Mouse (Mus musculus): ENCODE data around the gene Tdrd12. TPM values are rescaled to one million over a fixed set of nuclear protein-coding genes. Genes with fewer than 3 reads are reported as not detected.

Gene Tdrd12
- polyA plus RNA-seq, 1 experiment: 0.04 TPM

DNA sequence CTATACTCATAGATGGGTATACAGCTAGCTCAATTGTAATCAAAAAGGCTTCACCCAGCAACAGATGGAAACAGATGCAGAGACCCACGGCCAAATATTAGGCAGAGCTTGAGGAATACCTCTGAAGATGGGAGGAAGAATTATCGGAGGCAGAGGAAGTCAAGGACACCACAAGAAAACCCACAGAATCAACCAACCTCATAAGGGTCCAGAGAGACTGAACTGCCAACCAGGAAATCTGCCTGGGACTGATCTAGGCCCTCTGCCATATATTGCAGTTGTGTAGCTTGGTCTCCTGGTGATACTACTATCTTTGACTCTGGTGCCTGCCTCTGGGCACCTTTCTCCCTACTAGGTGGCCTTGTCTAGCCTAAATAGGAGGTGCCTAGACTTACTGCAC is 10.8 kb downstream of the Tdrd12 start:
- Histone ChIP-seq H3K4me1 (ENCODE audit: control insufficient read depth, insufficient read depth, low read length) (no peaks in the 10 kb centered on the region), H3K4me3 (replicated peaks; ENCODE audit: extremely low read depth, low read depth, low read length) (no peak overlapping the region)
- TF ChIP-seq CTCF (IDR thresholded peaks at IDR 0.05; ENCODE audit: insufficient read depth, low read length) (no peak), POLR2A (IDR thresholded peaks at IDR 0.05; ENCODE audit: borderline replicate concordance, extremely low read depth, low read depth, low read length) (no peak)
- WGBS: 62% methylated on average over 2 of the region's 2 CpGs
- no peak for DNase-seq

DNA sequence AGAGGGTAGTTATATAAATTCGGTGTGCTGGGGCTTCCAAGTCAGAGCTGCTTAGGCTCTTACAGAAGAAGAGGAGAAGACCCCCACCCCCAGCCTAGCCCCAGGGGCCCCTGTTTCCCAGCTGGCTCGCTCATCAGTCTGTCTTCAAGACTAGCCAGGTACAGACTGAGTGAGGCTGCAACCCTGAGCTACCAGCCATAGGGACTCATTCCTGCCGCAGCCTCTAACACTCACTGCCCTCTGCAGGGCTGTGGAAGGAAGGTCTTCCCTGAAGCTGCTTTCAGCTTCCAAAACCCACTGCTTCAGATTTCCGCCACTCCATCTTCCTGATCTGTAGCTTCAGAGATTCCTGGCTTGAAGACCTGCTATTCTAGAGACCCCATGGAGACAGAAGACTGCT is 35.5 kb downstream of the Tdrd12 start:
- DNase-seq: no peak
- WGBS: 20% methylated on average over 4 of the region's 4 CpGs
- TF ChIP-seq POLR2A (IDR thresholded peaks at IDR 0.05; ENCODE audit: borderline replicate concordance, extremely low read depth, low read depth, low read length) (no peak), CTCF (IDR thresholded peaks at IDR 0.05; ENCODE audit: insufficient read depth, low read length) (peak; percentile 4; the same call in 1 of the 2 replicates)
- Histone ChIP-seq H3K4me1 (ENCODE audit: control insufficient read depth, insufficient read depth, low read length) (no peaks in the 10 kb centered on the region), H3K4me3 (replicated peaks; ENCODE audit: extremely low read depth, low read depth, low read length) (no peak overlapping the region)

DNA sequence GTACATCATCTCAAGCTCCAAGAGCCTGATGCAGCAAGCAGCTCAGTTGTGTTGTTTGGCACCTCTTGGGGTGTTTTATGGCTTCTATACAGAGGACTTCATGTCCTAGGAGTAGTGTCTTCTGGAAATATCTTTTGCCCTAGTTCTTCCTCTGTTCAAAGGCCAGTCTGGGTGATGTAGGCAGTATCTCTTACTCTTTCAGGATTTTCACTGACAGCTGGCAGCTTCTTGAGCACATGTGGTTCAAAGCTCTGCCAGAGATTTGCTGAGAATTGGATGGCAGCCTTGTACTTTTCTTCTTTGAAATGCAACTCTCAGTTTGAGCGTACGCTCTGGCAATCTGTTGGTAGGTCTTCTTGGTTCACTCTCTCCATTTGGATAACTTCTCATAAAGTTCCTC is 40.0 kb downstream of the Tdrd12 start:
- Histone ChIP-seq H3K4me1 (ENCODE audit: control insufficient read depth, insufficient read depth, low read length) (no peaks in the 10 kb centered on the region), H3K4me3 (replicated peaks; ENCODE audit: extremely low read depth, low read depth, low read length) (no peak overlapping the region)
- TF ChIP-seq POLR2A (IDR thresholded peaks at IDR 0.05; ENCODE audit: borderline replicate concordance, extremely low read depth, low read depth, low read length): no peak
- TF ChIP-seq CTCF (IDR thresholded peaks at IDR 0.05; ENCODE audit: insufficient read depth, low read length): no peak
- 94% methylated on average over 2 of the region's 2 CpGs for WGBS
- DNase-seq: no peak

DNA sequence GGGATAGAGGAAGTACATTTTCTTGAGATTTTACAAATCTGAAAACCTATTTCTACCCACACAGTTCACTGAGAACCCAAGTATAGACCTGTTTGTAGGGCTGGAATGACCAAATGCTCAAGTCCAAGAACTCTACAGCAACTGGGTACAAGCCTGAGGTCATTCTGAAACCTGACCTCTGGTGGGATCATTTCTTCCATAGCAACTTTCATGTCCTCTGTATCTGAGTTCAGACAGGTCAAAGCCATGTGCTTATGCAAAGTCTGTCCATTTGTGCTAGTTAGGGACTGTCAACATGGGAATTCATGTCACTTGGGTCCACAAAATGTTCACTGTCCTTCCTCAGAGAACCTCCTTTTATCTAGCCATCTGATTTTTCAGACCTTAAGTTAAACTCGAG is 46.5 kb downstream of the Tdrd12 start:
- H3K4me3 ChIP-seq (replicated peaks; ENCODE audit: extremely low read depth, low read depth, low read length): no peak overlapping the region
- TF ChIP-seq POLR2A (IDR thresholded peaks at IDR 0.05; ENCODE audit: borderline replicate concordance, extremely low read depth, low read depth, low read length) (no peak), CTCF (IDR thresholded peaks at IDR 0.05; ENCODE audit: insufficient read depth, low read length) (no peak)
- WGBS: 78% methylated on average over 1 of the region's 1 CpGs
- no peaks in the 10 kb centered on the region for H3K4me1 ChIP-seq (ENCODE audit: control insufficient read depth, insufficient read depth, low read length)
- no peak for DNase-seq

DNA sequence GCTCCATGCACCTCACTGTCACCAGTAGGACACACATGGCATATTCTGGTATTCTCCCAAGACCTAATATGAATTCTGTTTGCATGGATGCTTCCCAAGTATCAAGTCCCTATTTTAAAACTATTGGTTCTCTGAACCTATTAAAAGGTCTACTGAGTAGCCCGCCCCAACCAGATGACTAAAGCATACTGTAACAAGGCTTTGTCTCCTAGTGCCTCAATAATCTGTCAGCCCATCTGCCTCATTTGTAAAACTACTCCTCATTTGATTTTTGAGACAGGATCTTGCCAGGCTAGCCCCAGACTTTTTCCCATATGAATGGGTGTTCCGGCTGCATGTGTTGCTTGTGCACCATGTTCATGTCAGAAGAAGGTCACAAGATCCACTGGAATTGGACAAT is 47.4 kb downstream of the Tdrd12 start:
- 95% methylated on average over 2 of the region's 2 CpGs for WGBS
- Histone ChIP-seq H3K4me1 (ENCODE audit: control insufficient read depth, insufficient read depth, low read length) (no peaks in the 10 kb centered on the region), H3K4me3 (replicated peaks; ENCODE audit: extremely low read depth, low read depth, low read length) (no peak overlapping the region)
- TF ChIP-seq POLR2A (IDR thresholded peaks at IDR 0.05; ENCODE audit: borderline replicate concordance, extremely low read depth, low read depth, low read length): no peak
- no peak for TF ChIP-seq CTCF (IDR thresholded peaks at IDR 0.05; ENCODE audit: insufficient read depth, low read length)
- DNase-seq: no peak

DNA sequence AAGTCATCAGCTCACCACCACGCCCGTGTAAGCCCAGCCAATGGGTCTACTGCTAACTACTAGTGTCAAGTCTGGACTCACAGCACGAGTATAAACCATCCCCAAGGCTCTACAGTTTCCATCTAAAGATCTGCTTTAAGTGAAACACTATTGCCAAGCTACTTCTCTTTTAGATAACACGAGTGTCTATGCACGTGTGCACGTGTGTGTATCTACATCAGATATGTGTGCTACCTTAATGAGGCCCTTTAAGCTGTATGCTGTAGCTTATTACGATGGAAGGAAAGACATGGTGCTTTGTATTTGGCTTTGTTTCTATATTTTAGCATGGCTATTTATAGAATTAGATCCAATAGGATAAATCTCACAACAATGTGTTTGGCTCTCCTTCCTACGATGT is 51.0 kb downstream of the Tdrd12 start:
- no peak for TF ChIP-seq CTCF (IDR thresholded peaks at IDR 0.05; ENCODE audit: insufficient read depth, low read length)
- no peak for TF ChIP-seq POLR2A (IDR thresholded peaks at IDR 0.05; ENCODE audit: borderline replicate concordance, extremely low read depth, low read depth, low read length)
- DNase-seq: no peak
- no peak overlapping the region for H3K4me3 ChIP-seq (replicated peaks; ENCODE audit: extremely low read depth, low read depth, low read length)
- WGBS: 81% methylated on average over 8 of the region's 8 CpGs
- H3K4me1 ChIP-seq (ENCODE audit: control insufficient read depth, insufficient read depth, low read length): no peaks in the 10 kb centered on the region

DNA sequence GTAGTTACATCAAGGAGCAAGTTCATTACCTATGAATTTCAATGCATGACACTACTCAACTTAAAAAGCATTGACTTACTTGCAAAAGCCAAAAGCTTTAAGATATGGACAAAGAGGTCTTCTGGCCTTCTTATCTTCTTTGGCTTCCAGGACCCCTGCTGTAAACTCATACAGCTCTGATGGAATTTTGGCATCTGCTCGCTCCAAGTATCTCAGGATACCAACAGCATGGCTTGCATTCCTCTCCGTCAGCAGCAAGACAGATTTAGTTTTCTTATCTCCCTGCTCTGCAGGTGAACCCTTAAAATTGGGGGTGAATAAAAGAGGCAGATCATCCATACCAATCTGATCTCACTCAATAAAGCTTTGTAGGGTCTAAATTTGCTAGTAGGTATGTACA is 52.4 kb downstream of the Tdrd12 start:
- no peak overlapping the region for H3K4me3 ChIP-seq (replicated peaks; ENCODE audit: extremely low read depth, low read depth, low read length)
- TF ChIP-seq POLR2A (IDR thresholded peaks at IDR 0.05; ENCODE audit: borderline replicate concordance, extremely low read depth, low read depth, low read length): no peak
- TF ChIP-seq CTCF (IDR thresholded peaks at IDR 0.05; ENCODE audit: insufficient read depth, low read length): no peak
- 64% methylated on average over 2 of the region's 2 CpGs for WGBS
- DNase-seq: no peak
- no peaks in the 10 kb centered on the region for H3K4me1 ChIP-seq (ENCODE audit: control insufficient read depth, insufficient read depth, low read length)

DNA sequence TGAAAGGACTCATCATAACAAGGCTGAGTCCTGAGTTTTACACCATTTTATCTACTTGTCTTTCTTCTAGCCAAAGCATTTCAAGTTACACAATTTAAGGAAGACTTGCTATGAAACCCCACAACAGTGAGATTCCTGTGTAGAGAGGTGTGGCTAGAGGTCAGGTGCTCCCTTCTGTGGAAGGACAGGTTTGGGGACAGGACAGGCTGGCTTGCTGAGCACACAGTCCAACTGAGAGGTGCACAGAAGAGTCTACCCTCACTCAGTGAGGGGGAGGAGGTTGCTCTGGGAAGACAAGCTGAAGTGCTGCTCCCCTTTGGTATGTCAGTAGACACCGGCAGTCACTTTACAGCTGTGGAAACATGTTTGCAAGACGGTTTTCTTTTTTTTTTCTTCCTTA is 61.1 kb downstream of the Tdrd12 start:
- Histone ChIP-seq H3K4me1 (ENCODE audit: control insufficient read depth, insufficient read depth, low read length) (no peaks in the 10 kb centered on the region), H3K4me3 (replicated peaks; ENCODE audit: extremely low read depth, low read depth, low read length) (no peak overlapping the region)
- no peak for TF ChIP-seq POLR2A (IDR thresholded peaks at IDR 0.05; ENCODE audit: borderline replicate concordance, extremely low read depth, low read depth, low read length)
- TF ChIP-seq CTCF (IDR thresholded peaks at IDR 0.05; ENCODE audit: insufficient read depth, low read length): no peak
- no peak for DNase-seq
- WGBS: 59% methylated on average over 2 of the region's 2 CpGs

DNA sequence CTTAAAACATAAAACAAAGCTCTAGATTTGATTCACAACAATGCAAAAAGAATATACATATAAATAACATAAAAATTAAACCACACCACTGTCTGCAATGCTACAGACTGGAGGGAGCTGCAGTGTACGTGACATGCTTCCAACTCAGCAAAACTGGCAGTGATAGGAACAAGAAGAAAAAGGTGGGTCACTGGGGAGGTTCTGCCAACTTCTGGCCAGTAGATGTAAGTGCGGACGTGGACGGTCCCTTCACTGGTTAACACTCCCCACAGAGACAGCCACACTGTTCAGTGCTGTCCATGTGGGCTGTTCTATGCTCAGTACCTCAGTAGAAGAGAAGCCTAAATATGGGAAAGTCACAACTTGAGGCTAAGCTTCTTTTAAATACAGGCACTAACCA is 66.8 kb downstream of the Tdrd12 start:
- no peaks in the 10 kb centered on the region for H3K4me1 ChIP-seq (ENCODE audit: control insufficient read depth, insufficient read depth, low read length)
- 42% methylated on average over 4 of the region's 4 CpGs for WGBS
- TF ChIP-seq CTCF (IDR thresholded peaks at IDR 0.05; ENCODE audit: insufficient read depth, low read length) (no peak), POLR2A (IDR thresholded peaks at IDR 0.05; ENCODE audit: borderline replicate concordance, extremely low read depth, low read depth, low read length) (no peak)
- no peak for DNase-seq
- H3K4me3 ChIP-seq (replicated peaks; ENCODE audit: extremely low read depth, low read depth, low read length): no peak overlapping the region

DNA sequence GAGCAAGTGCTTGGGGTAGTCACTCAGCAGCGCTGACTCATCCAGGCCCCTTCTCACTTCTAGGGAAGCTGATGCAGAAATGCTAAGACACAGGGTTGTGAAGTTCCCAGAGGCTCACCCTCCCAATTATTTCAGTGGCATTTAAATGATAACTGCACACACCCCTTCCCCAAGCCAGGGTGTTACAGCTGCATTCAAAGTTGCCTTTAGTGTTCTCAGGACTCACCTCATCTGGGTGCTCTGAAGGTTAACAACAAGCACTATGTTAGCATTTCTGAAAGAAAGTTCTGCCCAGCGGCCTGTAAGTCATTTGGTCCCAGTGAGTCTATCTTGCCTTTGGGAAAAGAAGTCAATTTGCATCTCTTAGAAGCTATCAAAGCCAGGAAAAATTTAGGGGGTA is 69.7 kb downstream of the Tdrd12 start:
- 79% methylated on average over 2 of the region's 2 CpGs for WGBS
- no peak for DNase-seq
- TF ChIP-seq POLR2A (IDR thresholded peaks at IDR 0.05; ENCODE audit: borderline replicate concordance, extremely low read depth, low read depth, low read length): no peak
- no peak for TF ChIP-seq CTCF (IDR thresholded peaks at IDR 0.05; ENCODE audit: insufficient read depth, low read length)
- no peak overlapping the region for H3K4me3 ChIP-seq (replicated peaks; ENCODE audit: extremely low read depth, low read depth, low read length)
- no peaks in the 10 kb centered on the region for H3K4me1 ChIP-seq (ENCODE audit: control insufficient read depth, insufficient read depth, low read length)
